Comparison of ENCODE assay signal across 15 mouse cellular contexts in genomic region chr12:85278919-85279318, GRCm38 (mm10). TPM values are rescaled to one million over a fixed set of nuclear protein-coding genes. Genes with fewer than 3 reads are reported as not detected.
DNase-seq lines count a peak whose midpoint lies in the region; ATAC-seq and TF ChIP-seq lines count a peak whose summit lies in the region.
"Had no signal": no experiment of that assay in that cellular context is flagged by ENCODE, and none has a peak within 500 bp of the region (broad histone marks: within the 10 kb centered on the region; RNA-seq: fewer than 3 reads in every experiment).

No protein-coding gene starts in this region.

- H3K27me3 ChIP-seq in thymus, adult 2 months (ENCODE audit: control insufficient read depth, insufficient read depth, low read length), result no peaks in the 10 kb centered on the region
- no peaks in the 10 kb centered on the region for H3K27me3 ChIP-seq in liver, embryonic 11.5 days (replicated peaks; ENCODE audit: control insufficient read depth, insufficient read depth, low read length)
- H3K27me3 ChIP-seq: forebrain, embryonic 13.5 days; lung, embryonic 15.5 days; midbrain, embryonic 13.5 days; Patski had no signal

- H3K9me3 ChIP-seq in liver, embryonic 11.5 days (ENCODE audit: control insufficient read depth, low read length), result no peaks in the 10 kb centered on the region
- H3K9me3 ChIP-seq: forebrain, embryonic 13.5 days; lung, embryonic 15.5 days; midbrain, embryonic 13.5 days had no signal

- intact Hi-C loops in left cerebral cortex, adult 2 months (cut with DNase I), result no loop called here

- peak overlapping the region; percentile 74 for H3K4me2 ChIP-seq in liver, embryonic 11.5 days

- H3K36me3 ChIP-seq in thymus, adult 2 months (ENCODE audit: control insufficient read depth, insufficient read depth, low read length), result peaks cover 7% of the 10 kb centered on the region; the same call in 1 of the 2 replicates
- H3K36me3 ChIP-seq in liver, embryonic 11.5 days (ENCODE audit: control insufficient read depth, insufficient read depth, low read length), result peaks cover 4% of the 10 kb centered on the region; the same call in 1 of the 2 replicates

- peaks cover 4% of the 10 kb centered on the region for H3K4me1 ChIP-seq in thymus, adult 2 months (replicated peaks; ENCODE audit: control insufficient read depth, insufficient read depth, low read length)
- no peaks in the 10 kb centered on the region; the same call in 1 of the 2 replicates for H3K4me1 ChIP-seq in bone marrow, adult 2 months (ENCODE audit: control insufficient read depth, insufficient read depth, low read length)
- H3K4me1 ChIP-seq in liver, embryonic 11.5 days (replicated peaks; ENCODE audit: control insufficient read depth, insufficient read depth, low read length), result peaks cover 13% of the 10 kb centered on the region

- H3K27ac ChIP-seq in thymus, adult 2 months (ENCODE audit: control insufficient read depth, insufficient read depth, low read length), result no peak overlapping the region; the same call in 1 of the 2 replicates
- no peak overlapping the region for H3K27ac ChIP-seq in bone marrow, adult 2 months (ENCODE audit: control insufficient read depth, insufficient read depth, low read depth, low read length, poor library complexity)
- H3K27ac ChIP-seq in liver, embryonic 11.5 days (ENCODE audit: low read depth, low read length), result 0 out of 2 replicates have a peak overlapping the region, but pooled peaks have one; percentile 36
- H3K27ac ChIP-seq in left cerebral cortex, adult 2 months, result no peak overlapping the region
- H3K27ac ChIP-seq: forebrain, embryonic 13.5 days; lung, embryonic 15.5 days; midbrain, embryonic 13.5 days had no signal

- peak; percentile 81 for ATAC-seq in liver, embryonic 11.5 days (replicated peaks; ENCODE audit: low FRiP score)
- ATAC-seq: Patski had no signal

- H3K4me3 ChIP-seq in thymus, adult 2 months (ENCODE audit: control insufficient read depth, insufficient read depth, low read length), result no peak overlapping the region
- H3K4me3 ChIP-seq in bone marrow, adult 2 months (replicated peaks; ENCODE audit: control insufficient read depth, low read depth, low read length), result no peak overlapping the region
- no peak overlapping the region for H3K4me3 ChIP-seq in liver, embryonic 11.5 days (ENCODE audit: low read depth, low read length)
- H3K4me3 ChIP-seq in left cerebral cortex, adult 2 months, result no peak overlapping the region

- DNase-seq in thymus, adult 2 months, result no peak
- DNase-seq in thymus, postnatal 14 days, result no peak
- no peak for DNase-seq in liver, embryonic 11.5 days (ENCODE audit: low spot score)
- DNase-seq in kidney, adult 9 months, result no peak
- no peak for DNase-seq in layer of hippocampus, adult 18-20 months (ENCODE audit: low spot score in 2 of 2)
- no peak for DNase-seq in left cerebral cortex, adult 2 months (ENCODE audit: extremely low spot score in 1 of 2, low spot score in 2 of 2)
- DNase-seq: embryo, embryonic 11 days; gastrocnemius, postnatal 25 days; kidney, postnatal 4 days had no signal

- WGBS in thymus, adult 2 months, result 96% methylated on average over 10 of the region's 10 CpGs
- 69% methylated on average over 10 of the region's 10 CpGs for WGBS in bone marrow, adult 2 months
- WGBS in liver, embryonic 11.5 days, result 68% methylated on average over 10 of the region's 10 CpGs

- TF ChIP-seq CTCF in thymus, adult 2 months (IDR thresholded peaks at IDR 0.05; ENCODE audit: borderline replicate concordance, control insufficient read depth, extremely low read depth, insufficient read depth, low read length, poor library complexity), result 0 out of 2 replicates have a peak, but pooled peaks have one; percentile 15
- TF ChIP-seq CTCF in bone marrow, adult 2 months (IDR thresholded peaks at IDR 0.05; ENCODE audit: control insufficient read depth, insufficient read depth, low read length), result peak; percentile 17; the same call in 1 of the 2 replicates
- TF ChIP-seq CTCF in left cerebral cortex, adult 2 months (IDR thresholded peaks at IDR 0.05), result no peak

- H3K9ac ChIP-seq in liver, embryonic 11.5 days (ENCODE audit: low read depth, low read length), result no peak overlapping the region

- no peak for TF ChIP-seq POLR2A in thymus, adult 2 months (IDR thresholded peaks at IDR 0.05; ENCODE audit: control insufficient read depth, extremely low read depth, insufficient read depth, low read length, poor library complexity)
- no peak for TF ChIP-seq POLR2A in bone marrow, adult 2 months (IDR thresholded peaks at IDR 0.05; ENCODE audit: borderline replicate concordance, control insufficient read depth, low read depth, low read length)

RNA-seq across cellular contexts. Expression of gene Mlh3, which starts 8.5 kb away (rescaled TPM):
- 4.7 and 5.5 TPM in 2 replicates for polyA plus RNA-seq in thymus, adult 2 months (2012; rRNA removed)
- 5.2 and 6.2 TPM in 2 replicates for polyA plus RNA-seq in bone marrow, adult 2 months (2011; ENCODE audit: insufficient read depth, insufficient read length, low replicate concordance, missing spikeins)
- polyA plus RNA-seq in liver, embryonic 11.5 days (2014; fragmentation: Nextera tagmentation; extraction: Ambion mirVana), result 6.1 and 7.8 TPM in 2 replicates
- total RNA-seq in layer of hippocampus, adult 18-20 months (2021), result 10 to 100 TPM; 18.4 to 20.5 TPM
- 10 to 100 TPM; 16.6 to 17.4 TPM for total RNA-seq in left cerebral cortex, adult 2 months (2021)

RNA-seq across cellular contexts. Expression of gene Acyp1, which starts 9.3 kb away (rescaled TPM):
- 14.2 and 15.3 TPM in 2 replicates for polyA plus RNA-seq in thymus, adult 2 months (2012; rRNA removed)
- polyA plus RNA-seq in bone marrow, adult 2 months (2011; ENCODE audit: insufficient read depth, insufficient read length, low replicate concordance, missing spikeins), result 8.1 and 20.6 TPM in 2 replicates
- polyA plus RNA-seq in liver, embryonic 11.5 days (2014; fragmentation: Nextera tagmentation; extraction: Ambion mirVana), result 88.3 and 92.2 TPM in 2 replicates
- 10 to 100 TPM; 34.4 to 36.0 TPM for total RNA-seq in layer of hippocampus, adult 18-20 months (2021)
- total RNA-seq in left cerebral cortex, adult 2 months (2021), result 10 to 100 TPM; 32.9 to 37.4 TPM

RNA-seq across cellular contexts. Expression of gene Zc2hc1c, which starts 9.5 kb away (rescaled TPM):
- 0.05 and 0.15 TPM in 2 replicates for polyA plus RNA-seq in thymus, adult 2 months (2012; rRNA removed)
- 0.72 TPM in 1 of 2 replicates, not detected in the other for polyA plus RNA-seq in bone marrow, adult 2 months (2011; ENCODE audit: insufficient read depth, insufficient read length, low replicate concordance, missing spikeins)
- polyA plus RNA-seq in liver, embryonic 11.5 days (2014; fragmentation: Nextera tagmentation; extraction: Ambion mirVana), result 0.43 and 0.49 TPM in 2 replicates
- total RNA-seq in layer of hippocampus, adult 18-20 months (2021), result 1 to 10 TPM; 1.1 to 1.4 TPM
- total RNA-seq in left cerebral cortex, adult 2 months (2021), result 1 to 10 TPM; 2.0 to 2.8 TPM
- total RNA-seq: neutrophil, adult 5-6 weeks had no signal

RNA-seq across cellular contexts. Expression of gene Eif2b2, which starts 59.6 kb away (rescaled TPM):
- 191 and 250 TPM in 2 replicates for polyA plus RNA-seq in thymus, adult 2 months (2012; rRNA removed)
- 17.0 and 32.9 TPM in 2 replicates for polyA plus RNA-seq in bone marrow, adult 2 months (2011; ENCODE audit: insufficient read depth, insufficient read length, low replicate concordance, missing spikeins)
- polyA plus RNA-seq in liver, embryonic 11.5 days (2014; fragmentation: Nextera tagmentation; extraction: Ambion mirVana), result 75.6 and 86.5 TPM in 2 replicates
- total RNA-seq in layer of hippocampus, adult 18-20 months (2021), result 10 to 100 TPM; 56.0 to 72.8 TPM
- total RNA-seq in left cerebral cortex, adult 2 months (2021), result 10 to 100 TPM; 58.5 to 74.0 TPM
